Mouse (Mus musculus): Measurements from ENCODE around the gene Gm20388. TPM values are rescaled to one million over a fixed set of nuclear protein-coding genes. Genes with fewer than 3 reads are reported as not detected.

Gm20388 gene
- polyA plus RNA-seq, 1 experiment, result 28.4 TPM

DNA sequence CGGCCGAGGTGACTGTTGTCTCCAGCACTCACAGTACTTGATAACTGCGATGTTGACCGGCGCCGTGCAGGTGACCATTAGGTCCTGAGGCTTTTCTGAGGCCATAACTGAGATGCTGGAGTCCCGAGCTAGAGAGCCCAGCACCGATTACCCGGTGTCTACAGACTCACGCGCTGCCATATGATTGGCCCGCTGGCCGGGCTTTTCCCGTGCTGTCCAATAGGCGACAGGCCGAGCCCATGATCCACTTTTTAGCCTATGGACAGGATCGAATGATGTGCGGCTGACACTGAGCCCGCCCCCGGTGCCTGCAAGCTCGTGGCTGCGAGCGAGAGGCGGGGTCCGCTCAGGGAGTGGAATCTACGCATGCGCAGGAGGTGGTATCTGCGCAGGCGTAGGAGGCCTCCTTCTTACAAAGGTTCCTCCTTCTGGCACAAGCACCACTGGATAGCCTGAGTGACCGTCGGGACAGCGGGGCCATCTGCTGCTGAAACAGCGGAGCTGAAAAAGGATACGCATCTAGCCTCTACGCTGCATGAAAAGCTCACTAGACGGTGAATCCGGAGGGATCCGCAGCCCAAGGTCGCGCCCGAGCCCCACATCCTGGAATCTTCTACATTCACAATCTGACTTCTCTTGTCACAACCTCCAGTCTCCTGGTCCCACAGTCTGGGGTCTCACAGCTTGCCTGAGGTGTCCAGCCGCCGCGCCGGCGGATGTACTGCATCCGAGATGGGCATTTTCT, 2532.8 kb downstream of the Gm20388 start, which contains the start of gene Mvd:
Gene Mvd (minus strand): TSS at position 161 of the 745 bp plus-strand sequence.

DNA sequence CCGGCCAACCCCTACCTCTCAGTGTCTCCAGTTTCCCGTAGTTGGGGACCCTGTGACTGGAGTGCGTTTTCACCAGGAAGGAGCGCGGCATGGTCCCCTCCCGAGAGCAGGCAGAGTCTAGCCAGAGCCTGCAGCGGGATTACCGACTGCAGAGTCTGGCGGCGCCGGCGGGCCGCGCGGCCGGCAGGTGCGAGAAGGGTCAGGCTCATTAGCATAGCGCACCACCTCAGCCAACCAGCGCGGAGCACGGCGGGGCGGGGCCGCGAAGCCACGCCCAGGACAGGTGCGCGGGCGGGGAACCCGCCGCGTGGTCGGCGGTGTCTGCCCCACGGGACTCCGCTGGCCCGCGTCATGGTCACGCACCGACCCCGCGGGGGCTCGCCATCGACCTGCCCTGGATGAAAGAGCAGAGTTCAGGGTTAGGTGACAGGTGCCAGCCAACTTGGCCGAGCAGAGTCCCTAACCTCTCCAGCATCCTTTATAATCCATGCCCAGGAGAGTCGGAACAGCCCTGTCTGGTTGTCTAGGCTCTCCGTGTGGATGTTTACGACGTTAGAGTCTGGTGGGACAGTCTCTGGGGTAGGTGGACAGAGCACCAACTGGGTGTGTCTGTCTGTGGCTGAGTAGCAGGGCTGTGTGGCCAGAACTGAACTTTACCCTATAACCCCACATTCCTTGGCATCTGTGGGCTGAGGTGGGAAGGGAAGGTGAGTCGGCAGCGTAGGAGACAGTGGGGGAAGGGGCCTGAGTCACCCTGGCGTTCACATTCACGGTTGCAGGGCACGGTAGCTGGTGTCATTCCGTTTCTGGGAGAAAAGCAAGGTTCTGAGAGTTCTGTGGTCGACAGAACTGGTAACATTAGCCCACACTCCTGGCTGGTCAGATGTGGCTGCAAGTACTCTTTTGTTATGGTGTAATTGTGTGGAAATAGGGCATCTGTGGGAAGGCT, 2550.2 kb downstream of the Gm20388 start, which contains the start of gene Snai3:
Gene Snai3 (minus strand): TSS at position 210 of the 949 bp plus-strand sequence.

DNA sequence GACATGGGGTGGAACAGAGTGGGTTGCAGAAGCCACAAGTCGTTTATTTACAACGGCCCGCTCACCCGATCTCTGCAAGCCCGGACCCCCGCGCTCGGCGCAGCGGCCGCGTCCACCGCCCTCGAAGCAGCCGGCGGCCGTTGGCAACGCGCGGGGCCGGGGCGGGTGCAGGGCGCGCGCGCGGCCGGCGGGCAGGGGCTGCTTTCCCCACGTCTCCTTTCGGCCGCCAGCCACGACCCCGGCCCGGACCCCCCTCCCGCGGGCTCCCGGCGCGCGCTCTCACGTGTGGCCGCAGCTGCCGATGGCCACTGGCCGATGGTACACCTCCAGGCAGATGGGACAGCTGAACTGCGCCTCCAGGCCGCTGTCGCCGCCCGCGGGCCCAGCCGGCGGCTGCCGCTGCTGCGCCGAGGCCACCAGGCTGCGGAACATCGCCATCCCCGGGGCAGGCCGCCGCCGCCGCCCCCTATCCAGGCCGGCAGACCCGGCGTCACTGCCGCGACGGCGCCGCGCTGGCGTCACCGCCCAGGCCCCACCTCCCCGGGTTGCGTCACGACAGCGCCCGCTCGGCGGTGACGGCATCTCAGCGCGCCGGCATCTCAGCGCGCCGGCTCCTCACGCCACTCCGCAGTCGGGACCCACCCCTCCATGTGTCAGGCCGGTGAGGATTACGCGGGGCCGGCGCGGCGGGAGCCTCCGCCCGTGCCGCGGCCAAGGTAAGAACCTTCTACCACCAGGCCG, 2565.1 kb downstream of the Gm20388 start, which contains the start of the genes Rnf166 and Ctu2:
Gene Rnf166 (minus strand): TSS at position 485 of the 741 bp plus-strand sequence.
Gene Ctu2 (plus strand): TSS at position 564 of the 741 bp plus-strand sequence.

GRCm38 (mm10) chr8:122551265-122552051, 2640.8 kb downstream of the Gm20388 start, which contains the start of gene Piezo1:
Piezo1 (minus strand) TSS chr8:122551329.

DNA sequence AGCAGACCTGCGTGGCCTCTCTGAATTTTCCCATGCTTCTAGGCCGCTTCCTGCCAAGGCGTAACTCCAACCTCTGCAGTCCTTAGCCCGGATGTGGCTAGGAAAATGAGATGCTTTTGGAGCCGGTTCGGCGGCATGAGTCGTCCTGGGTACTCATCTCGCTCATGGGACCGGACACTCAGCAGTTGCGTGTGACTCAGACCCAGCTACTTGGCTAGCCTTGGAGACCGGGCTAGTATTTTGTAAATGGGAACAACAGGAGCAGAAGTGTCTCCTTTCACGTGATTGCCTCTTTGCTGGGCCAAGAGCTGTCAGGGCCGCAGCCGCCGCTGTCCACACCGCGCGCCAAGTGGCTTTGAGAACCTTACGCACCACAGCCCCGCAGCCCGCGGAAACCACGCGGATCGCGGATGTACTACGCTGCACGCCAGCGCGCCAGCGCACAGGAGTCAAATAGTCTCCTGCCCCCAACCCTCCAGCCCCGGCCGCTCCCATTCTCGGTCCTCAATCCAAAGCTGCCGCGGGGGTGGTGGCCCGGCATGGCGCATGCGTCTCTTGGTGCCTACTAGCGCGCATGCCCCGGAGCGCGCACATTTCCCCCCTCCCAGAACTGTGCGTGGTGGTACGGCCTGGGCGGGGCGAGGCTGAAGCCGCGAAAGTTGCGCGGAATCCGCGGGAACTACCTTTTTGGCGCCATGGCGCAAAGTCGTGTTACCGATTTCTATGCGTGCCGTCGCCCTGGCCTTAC, 2656.9 kb downstream of the Gm20388 start, which contains the start of gene Cdt1:
Gene Cdt1 (plus strand): TSS at position 655 of the 748 bp plus-strand sequence.

GRCm38 (mm10) chr8:122576648-122577022, 2666.0 kb downstream of the Gm20388 start, which contains the start of gene Aprt:
Aprt (minus strand) TSS chr8:122576909.

GRCm38 (mm10) chr8:122611295-122612133, 2700.9 kb downstream of the Gm20388 start, which contains the start of the genes Galns and Trappc2l:
Galns (minus strand) TSS chr8:122611463.
Trappc2l (plus strand) TSS chr8:122611640.

DNA sequence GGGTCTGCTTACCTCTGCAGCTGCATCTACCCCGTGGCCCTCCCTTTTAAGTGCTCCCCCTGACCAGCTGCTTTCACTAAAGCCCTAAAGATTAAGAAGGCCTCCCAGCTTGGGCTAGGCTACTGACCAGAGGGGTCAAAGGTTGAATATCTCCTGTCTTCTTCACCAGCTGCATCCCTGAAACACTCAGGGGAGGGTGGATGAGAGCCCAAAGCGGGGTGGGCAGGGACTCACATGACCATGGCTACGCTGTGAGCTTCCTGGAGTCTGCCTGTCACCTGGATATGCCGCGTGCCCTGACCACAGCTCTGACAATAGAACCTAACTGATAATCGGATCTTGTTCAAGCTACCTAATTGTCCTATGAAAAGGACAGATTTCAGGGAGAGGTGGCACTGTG, 2712.1 kb downstream of the Gm20388 start, which contains the start of gene Pabpn1l:
Gene Pabpn1l (minus strand): TSS at position 13 of the 400 bp plus-strand sequence.

DNA sequence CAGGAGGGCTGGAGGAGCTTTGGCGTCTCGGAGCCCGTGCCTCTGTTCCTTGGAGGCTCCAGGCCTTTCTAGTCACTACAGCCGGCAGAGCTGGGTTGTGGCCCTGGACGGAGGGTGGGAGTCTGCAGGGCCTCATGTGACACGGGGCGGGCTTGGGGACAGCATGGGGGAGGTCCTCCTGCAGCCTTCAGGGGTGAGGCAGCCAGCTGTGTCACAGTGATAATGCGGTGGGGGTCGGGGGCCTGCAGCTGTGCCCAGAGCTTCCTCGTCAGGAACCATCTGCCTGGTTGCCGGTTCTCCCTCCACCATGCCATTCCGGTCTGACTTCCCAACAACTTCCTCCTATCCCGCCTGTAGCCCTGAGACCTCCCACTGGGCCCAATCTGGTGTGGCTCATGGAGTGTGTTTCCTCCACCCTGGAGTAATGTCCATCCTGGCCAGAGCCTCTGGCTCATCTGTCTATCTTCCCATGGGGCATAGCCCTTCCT, 2788.4 kb downstream of the Gm20388 start, which contains the start of gene Cbfa2t3:
Gene Cbfa2t3 (minus strand): TSS at position 105 of the 488 bp plus-strand sequence.

GRCm38 (mm10) chr8:122775285-122776155, 2864.9 kb downstream of the Gm20388 start, which contains the start of gene Acsf3:
Acsf3 (plus strand) TSS chr8:122775486.

DNA sequence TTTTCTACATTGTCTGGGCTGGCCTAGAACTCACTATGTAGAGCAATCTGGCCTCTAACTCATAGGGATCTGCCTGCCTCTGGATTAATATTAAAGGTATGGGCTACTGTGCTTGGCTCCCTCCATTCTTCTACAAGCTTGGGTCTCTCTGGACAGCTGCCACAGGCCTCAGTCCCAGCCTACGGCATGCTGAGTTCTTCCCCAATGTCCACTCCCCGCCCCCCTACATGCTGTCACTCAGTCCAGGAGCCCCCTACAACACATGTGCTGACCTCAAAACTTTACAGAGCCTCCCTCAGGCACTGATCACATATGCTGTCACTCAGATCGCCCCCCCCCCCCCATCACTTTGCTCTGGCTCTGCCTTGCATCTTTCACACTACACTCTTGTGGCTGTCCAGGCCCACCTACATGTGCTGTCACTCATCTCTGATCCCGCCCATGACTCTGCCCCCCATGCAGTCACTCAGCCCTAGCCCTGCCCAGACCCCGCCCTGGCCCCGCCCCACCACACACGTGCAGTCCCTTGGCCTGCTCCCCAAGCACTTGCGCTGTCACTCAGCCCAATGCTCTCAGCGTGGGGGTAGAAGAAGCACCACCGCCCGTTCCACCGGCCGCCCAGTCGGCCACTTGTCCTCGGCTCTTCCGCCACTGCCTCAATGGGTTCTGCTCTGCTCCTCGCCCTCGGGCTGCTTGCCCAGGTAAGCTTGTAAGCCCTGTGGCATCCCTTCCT, 2937.4 kb downstream of the Gm20388 start, which contains the start of gene Cdh15:
Gene Cdh15 (plus strand): TSS at position 138 of the 733 bp plus-strand sequence.

GRCm38 (mm10) chr8:123042158-123042973, 3131.7 kb downstream of the Gm20388 start, which contains the start of gene Ankrd11:
Ankrd11 (minus strand) TSS chr8:123042277.

DNA sequence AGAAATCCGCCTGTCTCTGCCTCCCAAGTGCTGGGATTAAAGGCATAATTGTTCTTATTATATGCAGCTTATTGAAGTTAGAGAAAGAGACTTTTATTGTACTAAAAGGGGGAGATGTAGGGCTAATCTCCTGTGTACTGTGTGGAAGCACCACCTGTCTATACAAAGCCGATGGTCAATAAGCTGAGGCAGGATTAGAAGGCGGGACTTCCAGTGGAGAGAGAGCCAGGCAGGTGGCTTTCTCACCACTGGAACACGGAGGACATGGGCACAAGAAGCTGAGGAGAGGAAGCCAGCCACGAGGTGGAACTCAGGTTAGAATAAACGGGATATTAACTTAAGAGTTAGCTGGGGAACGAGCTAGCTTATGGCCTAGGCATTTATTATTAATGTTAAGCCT, 3152.1 kb downstream of the Gm20388 start, which contains the start of gene Spg7:
Gene Spg7 (plus strand): TSS at position 222 of the 400 bp plus-strand sequence.

DNA sequence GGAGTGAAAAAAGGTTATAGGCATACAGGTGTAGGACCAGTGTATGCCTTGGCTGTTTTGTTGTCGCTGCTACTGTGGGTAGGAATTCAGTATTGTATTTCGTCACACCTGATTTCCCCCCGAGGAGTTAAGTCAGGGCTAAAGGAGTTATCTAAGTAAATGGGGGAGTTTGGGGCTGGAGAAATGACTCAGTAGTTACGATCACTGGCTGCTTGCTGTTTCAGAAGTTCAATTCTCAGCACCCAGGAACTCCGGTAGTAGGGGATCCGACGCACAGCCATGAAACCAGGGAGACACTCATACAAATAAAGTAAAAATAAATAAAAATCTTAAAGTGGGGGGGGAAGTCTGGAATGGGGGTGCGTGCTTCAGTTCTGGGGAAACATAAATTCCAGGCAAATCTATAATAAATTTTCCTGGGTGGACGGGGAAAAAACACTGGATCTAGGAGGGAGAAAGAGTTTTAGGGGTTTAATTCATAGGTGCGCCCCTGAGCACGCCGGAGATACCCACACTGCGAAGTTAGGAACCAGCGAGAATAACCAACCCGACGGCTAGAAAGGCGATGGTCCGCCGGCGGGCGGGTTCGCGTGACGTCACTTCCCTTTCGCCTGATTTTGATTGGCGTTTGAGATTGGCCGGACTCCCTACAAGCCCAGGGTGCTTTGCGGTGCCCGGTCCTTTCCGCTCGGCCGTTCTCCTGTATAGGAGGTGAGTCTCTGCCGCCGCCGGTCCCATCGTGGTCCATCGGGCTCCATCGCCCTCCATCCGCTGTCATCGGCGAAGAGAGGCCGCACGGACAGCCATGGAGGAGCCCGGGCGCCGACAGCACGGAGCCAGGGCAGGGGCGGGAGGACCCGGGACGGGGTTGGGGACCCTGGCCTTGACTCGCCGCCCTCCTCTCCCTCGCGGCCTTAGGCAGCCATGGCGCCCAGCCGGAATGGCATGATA, 3191.4 kb downstream of the Gm20388 start, which contains the start of gene Rpl13:
Gene Rpl13 (plus strand): TSS at position 616 of the 951 bp plus-strand sequence.

